Mouse (Mus musculus): ENCODE measurements at regions not wholly inside any gene's neighbourhood (a gene's known extent, or its start where the extent isn't known, plus 50 kb on each side); places are given as distances from the start of the nearest gene placed in this dataset.

GRCm38 (mm10) chr14:76223036-76223650 is 112.5 kb downstream of the Nufip1 start:
- no peak overlapping the region for H3K9ac ChIP-seq
- H3K4me1 ChIP-seq, result peaks cover 18% of the 10 kb centered on the region
- ATAC-seq (ENCODE audit: low FRiP score), result no peak
- H3K4me2 ChIP-seq (replicated peaks), result no peak overlapping the region
- no peak overlapping the region for H3K27ac ChIP-seq
- no peaks in the 10 kb centered on the region for H3K36me3 ChIP-seq
- no peaks in the 10 kb centered on the region for H3K27me3 ChIP-seq
- no peak overlapping the region for H3K4me3 ChIP-seq
- no peaks in the 10 kb centered on the region for H3K9me3 ChIP-seq (replicated peaks)
- 83% methylated on average over 8 of the region's 8 CpGs for WGBS

GRCm38 (mm10) chr14:76223903-76224302 is 113.2 kb downstream of the Nufip1 start:
- no peak overlapping the region for H3K4me3 ChIP-seq
- H3K36me3 ChIP-seq, result no peaks in the 10 kb centered on the region
- no peak overlapping the region for H3K27ac ChIP-seq
- H3K9ac ChIP-seq, result no peak overlapping the region
- peaks cover 20% of the 10 kb centered on the region for H3K4me1 ChIP-seq
- H3K4me2 ChIP-seq (replicated peaks), result no peak overlapping the region
- 93% methylated on average over 2 of the region's 2 CpGs for WGBS
- H3K9me3 ChIP-seq (replicated peaks), result no peaks in the 10 kb centered on the region
- no peaks in the 10 kb centered on the region for H3K27me3 ChIP-seq
- ATAC-seq (ENCODE audit: low FRiP score), result no peak

GRCm38 (mm10) chr14:76225532-76225931 is 114.8 kb downstream of the Nufip1 start:
- no peak overlapping the region for H3K4me3 ChIP-seq
- no peaks in the 10 kb centered on the region for H3K36me3 ChIP-seq
- H3K4me1 ChIP-seq, result peaks cover 23% of the 10 kb centered on the region
- 76% methylated on average over 12 of the region's 12 CpGs for WGBS
- no peaks in the 10 kb centered on the region for H3K27me3 ChIP-seq
- no peak overlapping the region for H3K4me2 ChIP-seq (replicated peaks)
- no peak for ATAC-seq (ENCODE audit: low FRiP score)
- H3K9me3 ChIP-seq (replicated peaks), result no peaks in the 10 kb centered on the region
- H3K9ac ChIP-seq, result no peak overlapping the region
- H3K27ac ChIP-seq, result no peak overlapping the region

- no peaks in the 10 kb centered on the region for H3K27me3 ChIP-seq
- no peaks in the 10 kb centered on the region for H3K9me3 ChIP-seq (replicated peaks)
- 77% methylated on average over 4 of the region's 4 CpGs for WGBS
- H3K36me3 ChIP-seq, result no peaks in the 10 kb centered on the region
- ATAC-seq (ENCODE audit: low FRiP score), result no peak
- H3K27ac ChIP-seq, result no peak overlapping the region
- no peak overlapping the region for H3K4me2 ChIP-seq (replicated peaks)
- no peak overlapping the region for H3K9ac ChIP-seq
- H3K4me3 ChIP-seq, result no peak overlapping the region
- peaks cover 15% of the 10 kb centered on the region for H3K4me1 ChIP-seq
These were observed 116.1 kb downstream of the Nufip1 start for GRCm38 (mm10) chr14:76226621-76227297.

- no peak overlapping the region for H3K9ac ChIP-seq
- no peaks in the 10 kb centered on the region for H3K9me3 ChIP-seq (replicated peaks)
- H3K27ac ChIP-seq, result no peak overlapping the region
- no peaks in the 10 kb centered on the region for H3K36me3 ChIP-seq
- peaks cover 7% of the 10 kb centered on the region; the same call in 1 of the 2 replicates for H3K4me1 ChIP-seq
- H3K4me3 ChIP-seq, result no peak overlapping the region
- no peak overlapping the region for H3K4me2 ChIP-seq (replicated peaks)
- ATAC-seq (ENCODE audit: low FRiP score), result no peak
- no peaks in the 10 kb centered on the region for H3K27me3 ChIP-seq
- 63% methylated on average over 9 of the region's 9 CpGs for WGBS
These were observed 118.4 kb downstream of the Nufip1 start for GRCm38 (mm10) chr14:76228968-76229555.

- Histone ChIP-seq H3K36me3 (no peaks in the 10 kb centered on the region), H3K27me3 (no peaks in the 10 kb centered on the region), H3K9ac (no peak overlapping the region), H3K9me3 (replicated peaks) (no peaks in the 10 kb centered on the region), H3K4me1 (peaks cover 20% of the 10 kb centered on the region), H3K4me3 (no peak overlapping the region), H3K4me2 (replicated peaks) (no peak overlapping the region), H3K27ac (no peak overlapping the region)
- no peak for ATAC-seq (ENCODE audit: low FRiP score)
- WGBS, result 81% methylated on average over 14 of the region's 14 CpGs
These were observed 129.3 kb downstream of the Nufip1 start for GRCm38 (mm10) chr14:76239856-76240493.

- Histone ChIP-seq H3K27ac (peak overlapping the region; percentile 87), H3K9ac (peak overlapping the region; percentile 45; the same call in 1 of the 2 replicates), H3K36me3 (no peaks in the 10 kb centered on the region), H3K4me3 (no peak overlapping the region), H3K4me2 (replicated peaks) (peak overlapping the region; percentile 37), H3K4me1 (peaks cover 24% of the 10 kb centered on the region), H3K9me3 (replicated peaks) (no peaks in the 10 kb centered on the region), H3K27me3 (no peaks in the 10 kb centered on the region)
- peak; percentile 35 for ATAC-seq (ENCODE audit: low FRiP score)
- WGBS, result 51% methylated on average over 14 of the region's 14 CpGs
These were observed 133.1 kb downstream of the Nufip1 start for GRCm38 (mm10) chr14:76243581-76244337.

GRCm38 (mm10) chr14:76244338-76245062 is 133.8 kb downstream of the Nufip1 start:
- Histone ChIP-seq H3K4me1 (peaks cover 25% of the 10 kb centered on the region), H3K9me3 (replicated peaks) (no peaks in the 10 kb centered on the region), H3K9ac (peak overlapping the region; percentile 45; the same call in 1 of the 2 replicates), H3K36me3 (no peaks in the 10 kb centered on the region), H3K27ac (peak overlapping the region; percentile 87), H3K4me2 (replicated peaks) (peak overlapping the region; percentile 37), H3K4me3 (no peak overlapping the region), H3K27me3 (no peaks in the 10 kb centered on the region)
- peak; percentile 85 for ATAC-seq (ENCODE audit: low FRiP score)
- 15% methylated on average over 18 of the region's 18 CpGs for WGBS

GRCm38 (mm10) chr14:76245063-76245396 is 134.3 kb downstream of the Nufip1 start:
- 41% methylated on average over 4 of the region's 4 CpGs for WGBS
- Histone ChIP-seq H3K4me2 (replicated peaks) (no peak overlapping the region), H3K36me3 (no peaks in the 10 kb centered on the region), H3K9ac (no peak overlapping the region), H3K27ac (peak overlapping the region; percentile 87), H3K4me1 (peaks cover 25% of the 10 kb centered on the region), H3K4me3 (no peak overlapping the region), H3K9me3 (replicated peaks) (no peaks in the 10 kb centered on the region), H3K27me3 (no peaks in the 10 kb centered on the region)
- no peak for ATAC-seq (ENCODE audit: low FRiP score)

- Histone ChIP-seq H3K4me2 (replicated peaks) (no peak overlapping the region), H3K36me3 (no peaks in the 10 kb centered on the region), H3K27me3 (no peaks in the 10 kb centered on the region), H3K9me3 (replicated peaks) (no peaks in the 10 kb centered on the region), H3K4me3 (no peak overlapping the region), H3K4me1 (peaks cover 25% of the 10 kb centered on the region), H3K9ac (no peak overlapping the region), H3K27ac (no peak overlapping the region)
- WGBS, result 81% methylated on average over 4 of the region's 4 CpGs
- no peak for ATAC-seq (ENCODE audit: low FRiP score)
These were observed 137.0 kb downstream of the Nufip1 start for GRCm38 (mm10) chr14:76247664-76248063.

- Histone ChIP-seq H3K9me3 (replicated peaks) (no peaks in the 10 kb centered on the region), H3K27ac (0 out of 2 replicates have a peak overlapping the region, but pooled peaks have one; percentile 93), H3K9ac (no peak overlapping the region), H3K4me3 (no peak overlapping the region), H3K27me3 (no peaks in the 10 kb centered on the region), H3K36me3 (no peaks in the 10 kb centered on the region), H3K4me1 (peaks cover 44% of the 10 kb centered on the region), H3K4me2 (replicated peaks) (no peak overlapping the region)
- WGBS, result 37% methylated on average over 3 of the region's 3 CpGs
- ATAC-seq (ENCODE audit: low FRiP score), result no peak
These were observed 143.2 kb downstream of the Nufip1 start for GRCm38 (mm10) chr14:76253850-76254249.
